Mouse (Mus musculus) heart, embryonic 12.5 days (tissue): ENCODE measurements at regions not wholly inside any gene's neighbourhood (a gene's known extent, or its start where the extent isn't known, plus 50 kb on each side); places are given as distances from the start of the nearest gene placed in this dataset.
A peak's percentile ranks its signal among the peaks of the same experiment; 100 is the strongest.

Experiments
- ATAC-seq: fragments of 200-750 bp; cut with Nextera tagmentation; 2 replicates; pipeline ENCODE4 v1.8.0; 2017; ENCODE audit warnings: moderate TSS enrichment, moderate library complexity; ENCODE audit not compliant: insufficient number of reproducible peaks, low FRiP score
- H3K27ac ChIP-seq: fragments of 300-500 bp; sonication (generic); 2 replicates; pipeline ENCODE4 v1.5.1; 2016; ENCODE audit warnings: mild to moderate bottlenecking, moderate library complexity; ENCODE audit not compliant: poor library complexity, severe bottlenecking
- H3K27me3 ChIP-seq: fragments of 300-500 bp; sonication (generic); replicated peaks from 2 replicates; pipeline ENCODE4 v1.6.1; 2016; ENCODE audit warnings: mild to moderate bottlenecking, moderate library complexity
- H3K36me3 ChIP-seq: fragments of 300-500 bp; sonication (generic); 2 replicates; pipeline ENCODE4 v1.6.1; 2016; ENCODE audit warnings: mild to moderate bottlenecking, moderate library complexity
- H3K4me1 ChIP-seq: fragments of 300-500 bp; sonication (generic); replicated peaks from 2 replicates; pipeline ENCODE4 v1.6.1; 2016; ENCODE audit warnings: mild to moderate bottlenecking
- H3K4me2 ChIP-seq: fragments of 300-500 bp; sonication (generic); 2 replicates; pipeline ENCODE4 v1.6.1; 2016; ENCODE audit warnings: mild to moderate bottlenecking, moderate library complexity
- H3K4me3 ChIP-seq: fragments of 300-500 bp; sonication (generic); 2 replicates; pipeline ENCODE4 v1.5.1; 2016; ENCODE audit warnings: mild to moderate bottlenecking
- H3K9ac ChIP-seq: fragments of 300-500 bp; sonication (generic); 2 replicates; pipeline ENCODE4 v1.6.1; 2016; ENCODE audit warnings: mild to moderate bottlenecking, moderate library complexity
- H3K9me3 ChIP-seq: fragments of 300-500 bp; sonication (generic); replicated peaks from 2 replicates; pipeline ENCODE4 v1.6.1; 2016; ENCODE audit warnings: mild to moderate bottlenecking, moderate library complexity
- WGBS: fragments of 180-500 bp; shearing (Covaris S2); methylation state at CpG from one replicate; pipeline ENCODE4 v1.1.7; 2016; 5-methylcytosine and 5-hydroxymethylcytosine counted together

GRCm38 (mm10) chr2:146774876-146775275, 80.8 kb upstream of the Kiz start:
- Histone ChIP-seq H3K27me3 (no peaks in the 10 kb centered on the region), H3K36me3 (no peaks in the 10 kb centered on the region), H3K9ac (no peak overlapping the region), H3K4me1 (no peaks in the 10 kb centered on the region), H3K27ac (no peak overlapping the region), H3K4me2 (no peak overlapping the region), H3K9me3 (no peaks in the 10 kb centered on the region), H3K4me3 (no peak overlapping the region)
- 31% methylated on average over 2 of the region's 2 CpGs for WGBS
- no peak for ATAC-seq

GRCm38 (mm10) chr2:146787132-146787810, 68.4 kb upstream of the Kiz start:
- Histone ChIP-seq H3K4me1 (no peaks in the 10 kb centered on the region), H3K4me2 (peak overlapping the region; percentile 39), H3K9ac (0 out of 2 replicates have a peak overlapping the region, but pooled peaks have one; percentile 14), H3K4me3 (no peak overlapping the region), H3K36me3 (no peaks in the 10 kb centered on the region), H3K27me3 (no peaks in the 10 kb centered on the region), H3K9me3 (no peaks in the 10 kb centered on the region), H3K27ac (no peak overlapping the region)
- ATAC-seq: no peak
- WGBS: 14% methylated on average over 11 of the region's 11 CpGs

GRCm38 (mm10) chr2:146787811-146788455, 67.7 kb upstream of the Kiz start:
- 68% methylated on average over 5 of the region's 5 CpGs for WGBS
- no peaks in the 10 kb centered on the region for H3K27me3 ChIP-seq
- H3K9ac ChIP-seq: no peak overlapping the region
- ATAC-seq: no peak
- no peak overlapping the region for H3K27ac ChIP-seq
- no peaks in the 10 kb centered on the region for H3K4me1 ChIP-seq
- H3K36me3 ChIP-seq: no peaks in the 10 kb centered on the region
- no peak overlapping the region for H3K4me2 ChIP-seq
- no peak overlapping the region for H3K4me3 ChIP-seq
- H3K9me3 ChIP-seq: no peaks in the 10 kb centered on the region

- WGBS: 79% methylated on average over 6 of the region's 6 CpGs
- H3K4me1 ChIP-seq: no peaks in the 10 kb centered on the region
- H3K27me3 ChIP-seq: no peaks in the 10 kb centered on the region
- H3K4me2 ChIP-seq: no peak overlapping the region
- no peak for ATAC-seq
- H3K9ac ChIP-seq: no peak overlapping the region
- no peaks in the 10 kb centered on the region for H3K9me3 ChIP-seq
- H3K27ac ChIP-seq: no peak overlapping the region
- H3K4me3 ChIP-seq: no peak overlapping the region
- no peaks in the 10 kb centered on the region for H3K36me3 ChIP-seq
Measured at GRCm38 (mm10) chr2:146792844-146793420, 62.7 kb upstream of the Kiz start.

- Histone ChIP-seq H3K4me2 (no peak overlapping the region), H3K9ac (no peak overlapping the region), H3K27me3 (no peaks in the 10 kb centered on the region), H3K4me3 (no peak overlapping the region), H3K9me3 (no peaks in the 10 kb centered on the region), H3K36me3 (no peaks in the 10 kb centered on the region), H3K27ac (no peak overlapping the region), H3K4me1 (no peaks in the 10 kb centered on the region)
- ATAC-seq: no peak
Measured at GRCm38 (mm10) chr2:146802973-146803372, 52.7 kb upstream of the Kiz start.
